Comparison of ENCODE assay signal across 8 mouse cellular contexts in genomic region chr17:30573990-30574782, GRCm38 (mm10). TPM values are rescaled to one million over a fixed set of nuclear protein-coding genes. Genes with fewer than 3 reads are reported as not detected.
DNase-seq lines count a peak whose midpoint lies in the region; ATAC-seq lines count a peak whose summit lies in the region.

No protein-coding gene starts in this region.

- DNase-seq in thymus, postnatal 25 days: no peak
- no peak for DNase-seq in Muller cell, postnatal 12 days (ENCODE audit: inconsistent ontology term)
- no peak for DNase-seq in layer of hippocampus, postnatal 25 days (ENCODE audit: extremely low spot score in 1 of 2, low spot score in 1 of 2)

- 54% methylated on average over 8 of the region's 8 CpGs for WGBS in heart, embryonic 13.5 days
- WGBS in limb, embryonic 13.5 days: 48% methylated on average over 8 of the region's 8 CpGs
- 69% methylated on average over 8 of the region's 8 CpGs for WGBS in neural tube, embryonic 15.5 days

- H3K4me1 ChIP-seq in megakaryocyte, embryonic 14.5 days: peaks cover 72% of the 10 kb centered on the region
- peaks cover 42% of the 10 kb centered on the region for H3K4me1 ChIP-seq in heart, embryonic 13.5 days
- peaks cover 29% of the 10 kb centered on the region for H3K4me1 ChIP-seq in limb, embryonic 13.5 days
- peaks cover 30% of the 10 kb centered on the region for H3K4me1 ChIP-seq in neural tube, embryonic 15.5 days

- ATAC-seq in megakaryocyte, adult 5-6 weeks (ENCODE audit: poor library complexity, severe bottlenecking): no peak
- no peak for ATAC-seq in heart, embryonic 13.5 days (ENCODE audit: extremely low read depth, insufficient number of reproducible peaks, low FRiP score, low TSS enrichment)
- no peak for ATAC-seq in limb, embryonic 13.5 days (ENCODE audit: low FRiP score, low read depth)
- ATAC-seq in neural tube, embryonic 15.5 days (ENCODE audit: low FRiP score): no peak

- peak overlapping the region; percentile 92 for H3K4me3 ChIP-seq in megakaryocyte, embryonic 14.5 days (replicated peaks)
- peak overlapping the region; percentile 74 for H3K4me3 ChIP-seq in heart, embryonic 13.5 days
- H3K4me3 ChIP-seq in limb, embryonic 13.5 days: no peak overlapping the region
- no peak overlapping the region for H3K4me3 ChIP-seq in neural tube, embryonic 15.5 days (replicated peaks)

- H3K36me3 ChIP-seq in megakaryocyte, embryonic 14.5 days (replicated peaks; ENCODE audit: low read length): peaks cover 12% of the 10 kb centered on the region
- H3K36me3 ChIP-seq in heart, embryonic 13.5 days: no peaks in the 10 kb centered on the region
- no peaks in the 10 kb centered on the region for H3K36me3 ChIP-seq in limb, embryonic 13.5 days
- H3K36me3 ChIP-seq in neural tube, embryonic 15.5 days: no peaks in the 10 kb centered on the region

- peak overlapping the region; percentile 92 for H3K4me2 ChIP-seq in heart, embryonic 13.5 days
- H3K4me2 ChIP-seq in limb, embryonic 13.5 days (replicated peaks): peak overlapping the region; percentile 68
- H3K4me2 ChIP-seq in neural tube, embryonic 15.5 days: peak overlapping the region; percentile 78

- H3K27me3 ChIP-seq in megakaryocyte, embryonic 14.5 days (replicated peaks): no peaks in the 10 kb centered on the region
- no peaks in the 10 kb centered on the region for H3K27me3 ChIP-seq in heart, embryonic 13.5 days (replicated peaks)
- H3K27me3 ChIP-seq in limb, embryonic 13.5 days: no peaks in the 10 kb centered on the region
- no peaks in the 10 kb centered on the region for H3K27me3 ChIP-seq in neural tube, embryonic 15.5 days (replicated peaks)

- H3K27ac ChIP-seq in heart, embryonic 13.5 days (replicated peaks): peak overlapping the region; percentile 90
- H3K27ac ChIP-seq in limb, embryonic 13.5 days: no peak overlapping the region
- H3K27ac ChIP-seq in neural tube, embryonic 15.5 days (replicated peaks): no peak overlapping the region

- no peaks in the 10 kb centered on the region for H3K9me3 ChIP-seq in megakaryocyte, embryonic 14.5 days
- no peaks in the 10 kb centered on the region for H3K9me3 ChIP-seq in heart, embryonic 13.5 days
- H3K9me3 ChIP-seq in limb, embryonic 13.5 days: no peaks in the 10 kb centered on the region
- no peaks in the 10 kb centered on the region for H3K9me3 ChIP-seq in neural tube, embryonic 15.5 days (replicated peaks)

- peak overlapping the region; percentile 90 for H3K9ac ChIP-seq in heart, embryonic 13.5 days
- H3K9ac ChIP-seq in limb, embryonic 13.5 days: no peak overlapping the region
- no peak overlapping the region for H3K9ac ChIP-seq in neural tube, embryonic 15.5 days (replicated peaks)

RNA-seq across cellular contexts. Expression of gene Btbd9, which starts 2.1 kb away (rescaled TPM):
- 80.3 and 125 TPM in 2 replicates for polyA plus RNA-seq in megakaryocyte, embryonic 14.5 days (2012; ENCODE audit: insufficient read depth, low replicate concordance)
- 16.3 and 21.0 TPM in 2 replicates for total RNA-seq in megakaryocyte, adult 5-6 weeks (2015)
- 12.6 and 15.5 TPM in 2 replicates for total RNA-seq in megakaryocyte, adult 5-6 weeks (2017)
- polyA plus RNA-seq in heart, embryonic 13.5 days (2015; fragmentation: Nextera tagmentation; extraction: Ambion mirVana): 43.1 and 44.4 TPM in 2 replicates
- polyA plus RNA-seq in limb, embryonic 13.5 days (2015; fragmentation: Nextera tagmentation; extraction: Ambion mirVana): 74.3 and 76.1 TPM in 2 replicates
- polyA plus RNA-seq in neural tube, embryonic 15.5 days (2015; fragmentation: Nextera tagmentation; extraction: Ambion mirVana): 109 and 121 TPM in 2 replicates
- 100 to 1,000 TPM; 138 to 162 TPM for total RNA-seq in layer of hippocampus, postnatal 25 days (2021)

RNA-seq across cellular contexts. Expression of gene Dnah8, which starts 50.0 kb away (rescaled TPM):
- polyA plus RNA-seq in megakaryocyte, embryonic 14.5 days (2012; ENCODE audit: insufficient read depth, low replicate concordance): not detected in 2 replicates
- 23.8 and 24.3 TPM in 2 replicates for total RNA-seq in megakaryocyte, adult 5-6 weeks (2015)
- 35.7 and 43.9 TPM in 2 replicates for total RNA-seq in megakaryocyte, adult 5-6 weeks (2017)
- 1.4 and 2.1 TPM in 2 replicates for polyA plus RNA-seq in heart, embryonic 13.5 days (2015; fragmentation: Nextera tagmentation; extraction: Ambion mirVana)
- 0.72 and 1.1 TPM in 2 replicates for polyA plus RNA-seq in limb, embryonic 13.5 days (2015; fragmentation: Nextera tagmentation; extraction: Ambion mirVana)
- polyA plus RNA-seq in neural tube, embryonic 15.5 days (2015; fragmentation: Nextera tagmentation; extraction: Ambion mirVana): 2.7 and 2.8 TPM in 2 replicates
- 1 to 10 TPM; 1.6 to 2.4 TPM for total RNA-seq in layer of hippocampus, postnatal 25 days (2021)

RNA-seq across cellular contexts. Expression of gene Glo1, which starts 52.5 kb away (rescaled TPM):
- 0.65 and 21.7 TPM in 2 replicates for polyA plus RNA-seq in megakaryocyte, embryonic 14.5 days (2012; ENCODE audit: insufficient read depth, low replicate concordance)
- 52.5 and 55.3 TPM in 2 replicates for total RNA-seq in megakaryocyte, adult 5-6 weeks (2015)
- 56.7 and 61.8 TPM in 2 replicates for total RNA-seq in megakaryocyte, adult 5-6 weeks (2017)
- 194 and 205 TPM in 2 replicates for polyA plus RNA-seq in heart, embryonic 13.5 days (2015; fragmentation: Nextera tagmentation; extraction: Ambion mirVana)
- 209 and 211 TPM in 2 replicates for polyA plus RNA-seq in limb, embryonic 13.5 days (2015; fragmentation: Nextera tagmentation; extraction: Ambion mirVana)
- 162 and 168 TPM in 2 replicates for polyA plus RNA-seq in neural tube, embryonic 15.5 days (2015; fragmentation: Nextera tagmentation; extraction: Ambion mirVana)
- 100 to 1,000 TPM; 179 to 204 TPM for total RNA-seq in layer of hippocampus, postnatal 25 days (2021)

Comparison
In these comparisons a context has a peak if more than half of its experiments do, and no peak if none do; other contexts are left out.
1. H3K4me3 ChIP-seq: peak in megakaryocyte, embryonic 14.5 days (single experiment) and heart, embryonic 13.5 days (single experiment); none in limb, embryonic 13.5 days (single experiment) and neural tube, embryonic 15.5 days (single experiment).
2. Peak in every context shown above with its lines, with median percentiles within 50 percentile points of each other: H3K4me2 ChIP-seq.